ENCODE assay signal across 14 mouse cellular contexts in the genomic region with DNA sequence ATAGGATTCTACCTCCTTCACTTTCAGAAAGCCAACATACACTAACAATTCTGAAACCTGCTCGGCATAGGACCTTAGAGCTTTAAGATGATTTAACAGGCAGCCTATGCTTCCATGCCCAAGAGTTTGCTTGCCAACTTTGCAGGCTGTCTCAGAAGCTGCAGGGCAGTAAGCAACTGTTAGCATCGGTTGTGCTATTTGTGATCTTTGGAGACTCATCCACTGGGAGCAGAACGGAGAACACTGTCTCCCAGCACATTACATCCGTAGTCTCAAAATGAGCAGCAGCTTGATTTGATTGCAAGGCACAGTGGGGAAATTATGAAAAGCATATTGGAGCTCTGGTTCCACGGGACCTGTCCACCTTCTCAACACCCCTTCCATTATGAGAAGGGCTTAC.
"Had no signal": no experiment of that assay in that cellular context is flagged by ENCODE, and none has a peak within 500 bp of the region (broad histone marks: within the 10 kb centered on the region; RNA-seq: fewer than 3 reads in every experiment).

No protein-coding gene starts in this region.

- DNase-seq: kidney, adult 11 months; kidney, adult 9 months; kidney, postnatal 36 days; lung, adult 2 months; lung, postnatal 36 days; thymus, postnatal 36 days had no signal

- H3K36me3 ChIP-seq: limb, embryonic 10.5 days; liver, embryonic 15.5 days; midbrain, embryonic 13.5 days; stomach, embryonic 15.5 days had no signal

- H3K4me3 ChIP-seq: limb, embryonic 10.5 days; liver, embryonic 15.5 days; midbrain, embryonic 13.5 days; stomach, embryonic 15.5 days had no signal

- H3K4me2 ChIP-seq: liver, embryonic 11.5 days; liver, embryonic 15.5 days; midbrain, embryonic 13.5 days; stomach, embryonic 15.5 days had no signal

- H3K27ac ChIP-seq: kidney, postnatal 0 days; limb, embryonic 10.5 days; liver, embryonic 15.5 days; midbrain, embryonic 13.5 days; stomach, embryonic 15.5 days had no signal

- H3K9me3 ChIP-seq: limb, embryonic 10.5 days; liver, embryonic 15.5 days; midbrain, embryonic 13.5 days; stomach, embryonic 15.5 days had no signal

- H3K9ac ChIP-seq: liver, embryonic 15.5 days; midbrain, embryonic 13.5 days; stomach, embryonic 15.5 days had no signal

- H3K4me1 ChIP-seq: limb, embryonic 10.5 days; liver, embryonic 15.5 days; midbrain, embryonic 13.5 days; stomach, embryonic 15.5 days had no signal

- H3K27me3 ChIP-seq: liver, embryonic 15.5 days; midbrain, embryonic 13.5 days; stomach, embryonic 15.5 days had no signal

- ATAC-seq: inflammation-experienced regulatory T-cells, adult 6 months; lung, postnatal 0 days; midbrain, embryonic 13.5 days had no signal
